Mouse (Mus musculus) embryonic facial prominence, embryonic 11.5 days (tissue): ENCODE data around the gene Mrpl17. TPM values are rescaled to one million over a fixed set of nuclear protein-coding genes. Genes with fewer than 3 reads are reported as not detected.

Source experiments
- ATAC-seq: fragments of 200-750 bp; cut with Nextera tagmentation; replicated peaks from 2 replicates; pipeline ENCODE4 v1.8.0; 2017; ENCODE audit warnings: low read depth; ENCODE audit not compliant: insufficient number of reproducible peaks, low FRiP score, low TSS enrichment
- DNase-seq: peaks from one replicate; pipeline ENCODE4 v3.0.0-alpha.2; 2015; ENCODE audit warnings: low spot score
- H3K27ac ChIP-seq: fragments of 300-500 bp; sonication (generic); replicated peaks from 2 replicates; pipeline ENCODE4 v1.5.1; 2014; ENCODE audit warnings: mild to moderate bottlenecking, low read depth, low read length, control low read depth
- H3K27me3 ChIP-seq: fragments of 300-500 bp; sonication (generic); 2 replicates; pipeline ENCODE4 v1.6.1; 2014; ENCODE audit warnings: mild to moderate bottlenecking, low read length, moderate library complexity, mixed read lengths; ENCODE audit not compliant: control insufficient read depth, insufficient read depth
- H3K36me3 ChIP-seq: fragments of 300-500 bp; sonication (generic); replicated peaks from 2 replicates; pipeline ENCODE4 v1.6.1; 2014; ENCODE audit warnings: low read depth, mild to moderate bottlenecking, low read length, moderate library complexity, mixed read lengths; ENCODE audit not compliant: control insufficient read depth, insufficient read depth
- H3K4me1 ChIP-seq: fragments of 300-500 bp; sonication (generic); 2 replicates; pipeline ENCODE4 v1.6.1; 2014; ENCODE audit warnings: low read length, mixed read lengths; ENCODE audit not compliant: control insufficient read depth, insufficient read depth
- H3K4me2 ChIP-seq: fragments of 300-500 bp; sonication (generic); 2 replicates; pipeline ENCODE4 v1.6.1; 2014; ENCODE audit warnings: low read depth, mild to moderate bottlenecking, control low read depth, low read length, moderate library complexity
- H3K4me3 ChIP-seq: fragments of 300-500 bp; sonication (generic); 2 replicates; pipeline ENCODE4 v1.5.1; 2014; ENCODE audit warnings: low read depth, low read length, control low read depth
- H3K9ac ChIP-seq: fragments of 300-500 bp; sonication (generic); replicated peaks from 2 replicates; pipeline ENCODE4 v1.6.1; 2014; ENCODE audit warnings: mild to moderate bottlenecking, control low read depth, low read length
- H3K9me3 ChIP-seq: fragments of 300-500 bp; sonication (generic); replicated peaks from 2 replicates; pipeline ENCODE4 v1.6.1; 2016; ENCODE audit warnings: mild to moderate bottlenecking, low read length, inconsistent platforms, mixed read lengths; ENCODE audit not compliant: control insufficient read depth
- WGBS: fragments of 180-500 bp; shearing (Covaris S2); extraction: QIAGEN DNeasy Blood & Tissue Kit; methylation state at CpG from one replicate; pipeline ENCODE4 v1.1.7; 2014; 5-methylcytosine and 5-hydroxymethylcytosine counted together
- polyA plus RNA-seq: library from polyadenylated mRNA; unstranded; fragments of >200 nt; fragmentation: Nextera tagmentation; extraction: Ambion mirVana; gene quantifications from 2 replicates; pipeline ENCODE4 v1.2.1, GENCODE M21; 2014

The Mrpl17 gene
- polyA plus RNA-seq, 1 experiment from 2014 or later, result 294 TPM

DNA sequence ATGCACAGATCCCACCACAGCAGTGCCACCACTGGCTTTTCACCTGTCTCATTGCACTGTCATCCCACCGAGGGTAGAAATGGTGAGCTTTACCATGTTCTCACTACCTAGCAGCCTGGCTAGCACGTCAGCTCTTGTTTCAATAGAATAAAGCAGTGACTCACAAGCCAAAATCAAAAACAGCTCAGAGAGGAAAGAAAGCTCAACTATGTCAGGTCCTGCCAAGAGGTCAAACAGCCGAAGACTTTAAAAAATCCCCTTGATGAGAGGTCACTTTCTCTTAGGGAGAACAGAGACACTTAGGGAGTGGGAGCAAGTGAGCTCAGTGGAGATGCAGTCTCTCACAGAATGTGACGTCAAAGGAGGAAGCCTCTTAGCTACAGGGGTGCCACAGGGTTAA, 27.0 kb downstream of the Mrpl17 start:
- ATAC-seq, result no peak
- H3K4me2 ChIP-seq, result no peak overlapping the region
- no peak overlapping the region for H3K4me3 ChIP-seq
- peaks cover 4% of the 10 kb centered on the region for H3K4me1 ChIP-seq
- H3K36me3 ChIP-seq, result no peaks in the 10 kb centered on the region; the same call in 1 of the 2 replicates
- no peaks in the 10 kb centered on the region for H3K27me3 ChIP-seq
- H3K9ac ChIP-seq, result no peak overlapping the region
- WGBS, result 23% methylated on average over 4 of the region's 4 CpGs
- H3K27ac ChIP-seq, result no peak overlapping the region
- no peak for DNase-seq
- no peaks in the 10 kb centered on the region for H3K9me3 ChIP-seq

DNA sequence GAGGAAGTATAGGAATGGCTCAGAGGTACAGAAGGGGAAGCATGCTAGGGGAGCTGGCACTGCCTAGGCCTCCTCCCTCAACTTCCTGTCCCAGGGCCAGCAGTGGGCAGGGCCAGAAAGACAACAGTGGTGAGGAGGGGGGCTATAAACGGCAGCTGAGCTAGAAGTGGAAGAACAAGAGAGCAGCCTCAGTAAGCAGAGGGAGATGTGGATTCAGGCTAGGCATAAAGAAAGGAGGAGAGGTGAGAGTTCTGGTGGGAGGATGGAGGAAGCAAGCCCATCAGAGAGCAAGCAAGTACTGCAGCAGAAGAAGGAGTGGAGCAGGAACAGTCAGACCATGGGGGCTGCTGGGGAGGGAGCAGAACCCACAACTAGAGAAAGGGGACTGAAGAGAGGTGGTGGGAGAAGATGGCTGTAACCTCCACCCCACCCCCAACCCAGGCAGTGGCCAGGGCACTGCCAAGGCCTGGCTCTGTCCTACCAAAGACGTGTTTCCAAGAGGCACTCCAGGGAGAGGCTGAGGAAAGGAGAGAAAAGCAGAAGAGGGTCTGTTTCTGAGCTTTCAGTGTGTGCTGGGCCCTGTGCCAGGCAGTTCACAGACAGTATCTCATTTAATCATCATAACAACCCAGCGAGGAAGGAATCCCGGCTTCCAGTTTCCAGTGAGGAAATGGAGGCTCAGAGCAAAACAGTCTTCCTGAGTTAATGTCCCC, 32.2 kb downstream of the Mrpl17 start:
- peak overlapping the region; percentile 58 for H3K9ac ChIP-seq
- ATAC-seq (peak; percentile 92), DNase-seq (peak; percentile 73)
- no peaks in the 10 kb centered on the region for H3K9me3 ChIP-seq
- peak overlapping the region; percentile 28 for H3K4me2 ChIP-seq
- H3K27ac ChIP-seq, result peak overlapping the region; percentile 95
- H3K4me1 ChIP-seq, result peaks cover 4% of the 10 kb centered on the region; the same call in 1 of the 2 replicates
- 10% methylated on average over 4 of the region's 4 CpGs for WGBS
- H3K36me3 ChIP-seq, result no peaks in the 10 kb centered on the region; the same call in 1 of the 2 replicates
- no peaks in the 10 kb centered on the region for H3K27me3 ChIP-seq
- peak overlapping the region; percentile 29 for H3K4me3 ChIP-seq

DNA sequence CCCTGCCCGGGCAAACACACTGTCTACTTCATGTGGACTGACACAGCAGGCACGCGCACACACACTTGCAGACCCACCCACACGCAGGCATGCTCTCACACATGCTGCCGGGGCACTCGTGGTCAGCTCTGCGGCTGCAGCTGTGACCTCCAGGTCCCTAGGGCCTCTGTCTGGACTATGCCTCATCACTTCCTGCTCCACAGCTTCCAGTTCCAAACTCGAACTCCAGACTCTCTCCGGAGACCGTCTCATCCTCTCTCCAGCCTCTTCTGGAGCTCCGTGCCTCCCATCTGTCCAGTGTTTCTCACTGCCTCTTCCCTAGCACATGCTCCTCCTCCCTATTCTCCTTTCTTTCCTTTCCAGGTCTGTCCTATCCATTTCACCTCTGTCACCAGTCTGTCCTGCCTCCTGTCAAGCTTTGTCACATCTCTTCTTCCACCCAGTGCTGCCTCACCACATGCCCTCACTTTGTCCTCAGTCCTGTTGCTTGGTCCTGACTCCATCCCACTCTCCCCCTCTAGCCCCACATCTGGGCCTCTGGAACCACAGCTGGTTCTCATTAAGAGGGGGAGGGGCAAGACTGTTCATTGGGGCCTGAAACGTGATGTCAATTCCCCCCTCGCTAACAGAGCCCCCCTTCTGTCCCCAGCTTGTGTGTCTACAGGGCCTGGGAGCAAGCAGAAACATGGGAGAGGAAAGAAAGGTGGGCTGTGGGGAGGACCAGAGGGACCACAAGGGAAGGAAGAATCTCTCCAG, 32.9 kb downstream of the Mrpl17 start:
- DNase-seq (peak; percentile 95), ATAC-seq (peak; percentile 92)
- H3K27ac ChIP-seq, result peak overlapping the region; percentile 95
- WGBS, result 18% methylated on average over 13 of the region's 13 CpGs
- no peaks in the 10 kb centered on the region for H3K9me3 ChIP-seq
- H3K4me1 ChIP-seq, result peaks cover 4% of the 10 kb centered on the region; the same call in 1 of the 2 replicates
- H3K27me3 ChIP-seq, result no peaks in the 10 kb centered on the region
- peak overlapping the region; percentile 58 for H3K9ac ChIP-seq
- peak overlapping the region; percentile 29 for H3K4me3 ChIP-seq
- H3K36me3 ChIP-seq, result no peaks in the 10 kb centered on the region; the same call in 1 of the 2 replicates
- peak overlapping the region; percentile 58 for H3K4me2 ChIP-seq

DNA sequence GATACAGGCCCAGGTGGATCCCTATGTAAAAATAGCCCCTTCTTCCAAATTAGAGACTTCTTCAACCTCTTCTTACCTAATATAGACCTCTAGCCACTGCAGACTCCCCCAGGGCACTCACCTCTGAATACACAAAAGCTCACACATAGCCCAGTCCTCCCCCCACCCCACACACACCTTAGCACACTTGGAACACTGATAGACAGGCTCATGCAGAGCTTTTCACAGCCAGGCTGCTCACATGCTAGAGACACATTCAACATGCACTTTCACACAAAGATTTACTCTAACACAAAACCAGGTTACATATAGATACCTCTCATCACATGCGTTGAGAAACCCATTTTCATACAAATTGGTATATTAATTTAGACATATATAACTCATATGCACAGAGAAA, 33.6 kb downstream of the Mrpl17 start:
- no peaks in the 10 kb centered on the region for H3K9me3 ChIP-seq
- DNase-seq (no peak), ATAC-seq (no peak)
- H3K9ac ChIP-seq, result peak overlapping the region; percentile 39; the same call in 1 of the 2 replicates
- no peaks in the 10 kb centered on the region for H3K27me3 ChIP-seq
- WGBS, result 77% methylated on average over 1 of the region's 1 CpGs
- peaks cover 4% of the 10 kb centered on the region; the same call in 1 of the 2 replicates for H3K4me1 ChIP-seq
- H3K27ac ChIP-seq, result peak overlapping the region; percentile 95; the same call in 1 of the 2 replicates
- H3K4me3 ChIP-seq, result no peak overlapping the region
- no peak overlapping the region; the same call in 1 of the 2 replicates for H3K4me2 ChIP-seq
- no peaks in the 10 kb centered on the region; the same call in 1 of the 2 replicates for H3K36me3 ChIP-seq

DNA sequence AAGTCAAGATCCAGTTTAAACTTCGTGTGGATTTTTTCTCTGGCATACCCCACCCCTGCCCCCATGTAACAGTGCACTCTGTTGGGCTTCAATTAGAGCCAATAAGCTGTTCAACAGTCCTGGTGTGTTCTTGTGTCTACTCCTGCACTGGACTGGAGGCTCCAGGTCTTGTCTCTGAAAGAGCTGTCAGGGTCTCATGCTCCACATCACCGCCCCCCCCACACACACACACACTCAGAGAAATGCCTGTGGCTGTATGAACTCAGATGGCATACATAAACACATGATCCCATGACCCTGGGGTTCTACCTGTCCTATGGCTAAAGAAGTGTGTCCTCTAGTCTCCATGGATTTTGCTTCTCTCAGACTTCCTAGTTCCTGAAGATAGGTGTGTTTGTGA, 34.9 kb downstream of the Mrpl17 start:
- H3K4me3 ChIP-seq, result no peak overlapping the region
- DNase-seq (no peak), ATAC-seq (no peak)
- H3K36me3 ChIP-seq, result peaks cover 3% of the 10 kb centered on the region
- H3K9me3 ChIP-seq, result no peaks in the 10 kb centered on the region
- no peak overlapping the region for H3K4me2 ChIP-seq
- H3K4me1 ChIP-seq, result peaks cover 4% of the 10 kb centered on the region; the same call in 1 of the 2 replicates
- no peaks in the 10 kb centered on the region for H3K27me3 ChIP-seq
- no peak overlapping the region for H3K9ac ChIP-seq
- H3K27ac ChIP-seq, result no peak overlapping the region
- WGBS, result 86% methylated on average over 2 of the region's 2 CpGs

DNA sequence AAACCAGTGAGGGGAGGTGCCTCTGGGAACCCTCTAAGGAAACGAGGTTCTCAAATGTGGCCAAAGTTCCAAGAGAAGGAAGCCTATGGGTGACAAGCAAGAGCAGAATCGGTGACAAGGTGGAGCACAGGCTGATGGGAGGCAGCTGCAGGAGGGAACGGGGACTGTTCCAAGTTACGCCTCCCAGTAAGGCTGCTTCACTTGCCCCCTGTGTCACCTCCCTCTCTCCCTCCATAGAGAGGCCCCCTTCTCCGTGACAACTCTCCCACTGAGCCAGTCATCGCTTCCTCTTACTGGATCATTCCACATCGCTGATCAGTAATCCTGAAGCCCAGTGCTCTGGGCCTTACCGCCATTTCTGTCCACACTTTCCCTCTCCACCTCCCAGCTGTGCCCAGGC, 36.2 kb downstream of the Mrpl17 start:
- ATAC-seq (no peak), DNase-seq (no peak)
- Histone ChIP-seq H3K27me3 (no peaks in the 10 kb centered on the region), H3K9me3 (no peaks in the 10 kb centered on the region), H3K36me3 (peaks cover 3% of the 10 kb centered on the region), H3K9ac (no peak overlapping the region), H3K4me3 (no peak overlapping the region), H3K4me1 (peaks cover 4% of the 10 kb centered on the region; the same call in 1 of the 2 replicates), H3K27ac (no peak overlapping the region), H3K4me2 (no peak overlapping the region)
- 54% methylated on average over 8 of the region's 8 CpGs for WGBS

DNA sequence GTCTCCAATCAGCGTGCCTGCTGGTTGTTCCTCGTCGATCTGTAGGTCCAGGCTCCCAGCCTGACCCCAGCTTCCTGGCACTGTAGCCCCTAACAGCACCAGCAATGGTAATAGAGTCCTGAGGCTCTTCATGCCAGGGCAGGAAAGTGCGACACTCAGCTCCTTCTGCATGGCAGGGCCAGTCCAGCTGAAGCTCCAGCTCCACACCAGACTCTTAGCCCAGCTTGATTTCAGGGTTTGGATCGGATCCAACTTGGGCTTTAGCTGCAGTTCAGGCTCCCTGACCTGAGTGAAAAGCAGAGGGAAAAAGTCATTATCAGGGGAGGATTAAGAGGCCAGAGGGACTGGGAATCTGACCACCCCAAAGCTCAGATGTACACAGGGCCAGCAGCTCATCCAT, 37.9 kb downstream of the Mrpl17 start:
- no peak overlapping the region for H3K9ac ChIP-seq
- no peaks in the 10 kb centered on the region for H3K9me3 ChIP-seq
- peaks cover 3% of the 10 kb centered on the region for H3K36me3 ChIP-seq
- no peak overlapping the region for H3K4me2 ChIP-seq
- H3K4me1 ChIP-seq, result peaks cover 2% of the 10 kb centered on the region; the same call in 1 of the 2 replicates
- DNase-seq (no peak), ATAC-seq (no peak)
- no peak overlapping the region for H3K4me3 ChIP-seq
- H3K27ac ChIP-seq, result no peak overlapping the region
- H3K27me3 ChIP-seq, result no peaks in the 10 kb centered on the region
- WGBS, result 90% methylated on average over 5 of the region's 5 CpGs

DNA sequence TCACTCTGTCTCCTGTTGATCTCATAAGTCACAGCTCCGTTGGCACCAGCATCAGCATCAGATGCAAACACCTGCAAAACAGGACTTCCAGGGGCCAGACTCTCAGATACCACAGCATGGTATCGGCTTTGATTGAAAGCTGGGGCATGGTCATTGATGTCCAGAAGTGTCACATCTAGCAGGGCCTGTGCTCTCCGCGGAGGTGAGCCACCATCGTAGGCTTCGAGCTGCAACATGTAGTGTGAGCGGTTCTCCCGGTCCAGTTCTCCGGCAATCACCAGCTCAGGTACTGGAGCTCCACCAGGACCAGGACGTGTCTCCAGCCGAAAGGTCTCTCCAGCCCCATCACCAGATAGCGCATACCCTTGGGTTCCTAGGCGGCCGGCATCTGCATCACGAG, 38.6 kb downstream of the Mrpl17 start:
- peaks cover 3% of the 10 kb centered on the region for H3K36me3 ChIP-seq

More for the DNA sequence above, 38.6 kb downstream of the Mrpl17 start:
- no peak for ATAC-seq
- no peak overlapping the region for H3K4me2 ChIP-seq
- H3K27me3 ChIP-seq, result no peaks in the 10 kb centered on the region
- H3K27ac ChIP-seq, result no peak overlapping the region
- no peak for DNase-seq
- H3K9me3 ChIP-seq, result no peaks in the 10 kb centered on the region
- no peak overlapping the region for H3K4me3 ChIP-seq
- WGBS, result 96% methylated on average over 15 of the region's 15 CpGs
- H3K9ac ChIP-seq, result no peak overlapping the region
- peaks cover 2% of the 10 kb centered on the region; the same call in 1 of the 2 replicates for H3K4me1 ChIP-seq
